Mouse (Mus musculus): ENCODE data around the gene Gins1.
A peak's percentile ranks its signal among the peaks of the same experiment; 100 is the strongest.

Gins1 gene

GRCm38 (mm10) chr2:150959521-150959920 lies 54.3 kb downstream of the Gins1 start:
- DNase-seq (ENCODE audit: low spot score), result peak; percentile 17

- DNase-seq (ENCODE audit: low spot score), result no peak
These were observed 58.0 kb downstream of the Gins1 start for GRCm38 (mm10) chr2:150963246-150963645.

- DNase-seq (ENCODE audit: low spot score), result no peak
These were observed 59.4 kb downstream of the Gins1 start for GRCm38 (mm10) chr2:150964641-150965040.

GRCm38 (mm10) chr2:150965951-150966350 lies 60.8 kb downstream of the Gins1 start:
- no peak for DNase-seq (ENCODE audit: low spot score)

- no peak for DNase-seq (ENCODE audit: low spot score)
These were observed 62.3 kb downstream of the Gins1 start for GRCm38 (mm10) chr2:150967491-150967890.

GRCm38 (mm10) chr2:150969231-150969630 lies 64.0 kb downstream of the Gins1 start:
- no peak for DNase-seq (ENCODE audit: low spot score)

- no peak for DNase-seq (ENCODE audit: low spot score)
These were observed 66.7 kb downstream of the Gins1 start for GRCm38 (mm10) chr2:150971856-150972255.

- DNase-seq (ENCODE audit: low spot score), result no peak
These were observed 67.5 kb downstream of the Gins1 start for GRCm38 (mm10) chr2:150972681-150973080.

GRCm38 (mm10) chr2:150973401-150974115 lies 68.4 kb downstream of the Gins1 start:
- no peak for DNase-seq (ENCODE audit: low spot score)

- no peak for DNase-seq (ENCODE audit: low spot score)
These were observed 71.7 kb downstream of the Gins1 start for GRCm38 (mm10) chr2:150976871-150977270.

GRCm38 (mm10) chr2:150977676-150978075 lies 72.5 kb downstream of the Gins1 start:
- no peak for DNase-seq (ENCODE audit: low spot score)

GRCm38 (mm10) chr2:150978791-150979190 lies 73.6 kb downstream of the Gins1 start:
- no peak for DNase-seq (ENCODE audit: low spot score)

- no peak for DNase-seq (ENCODE audit: low spot score)
These were observed 74.8 kb downstream of the Gins1 start for GRCm38 (mm10) chr2:150979861-150980620.

Data from layer of hippocampus, adult 11-12 months (tissue).